Mouse (Mus musculus) liver, embryonic 14 days (tissue): Measurements from ENCODE around the gene AU015836. TPM values are rescaled to one million over a fixed set of nuclear protein-coding genes. Genes with fewer than 3 reads are reported as not detected.

Source experiments
- polyA plus RNA-seq: library from polyadenylated mRNA; depleted of rRNA; stranded (reverse); fragments of >200 nt; gene quantifications from 2 replicates; pipeline ENCODE4 v1.2.3, GENCODE M21; 2012; rRNA removed

The AU015836 gene
- polyA plus RNA-seq = 1.8 and 1.9 TPM in 2 replicates

GRCm38 (mm10) chrX:93968444-93968843, at the start of gene AU015836:
Gene AU015836 (plus strand): TSS chrX:93968659.

Other genes starting within 250 kb of the AU015836 start
- 11.8 and 14.3 TPM in 2 replicates for gene Pdk3, start 136.5 kb upstream of the AU015836 start, polyA plus RNA-seq
- gene Zfx, start 155.0 kb downstream of the AU015836 start, polyA plus RNA-seq = 4.1 and 5.1 TPM in 2 replicates
- gene Eif2s3x, start 244.2 kb downstream of the AU015836 start, polyA plus RNA-seq = 53.5 and 54.0 TPM in 2 replicates